Mouse (Mus musculus) kidney, adult 10 weeks (tissue): ENCODE data around the gene Pnma1. TPM values are rescaled to one million over a fixed set of nuclear protein-coding genes. Genes with fewer than 3 reads are reported as not detected.

ENCODE experiments used
- polyA plus RNA-seq: library from polyadenylated mRNA; stranded (reverse); fragments of 350-450 nt; fragmentation: Illumina TruSeq; extraction: RNeasy Lipid Tissue Mini Kit (QIAGEN cat#74804); gene quantifications from one replicate; pipeline ENCODE4 v1.2.3, GENCODE M21; 2014; ENCODE audit warnings: low read depth, low replicate concordance

Pnma1 gene
- polyA plus RNA-seq: not detected

DNA sequence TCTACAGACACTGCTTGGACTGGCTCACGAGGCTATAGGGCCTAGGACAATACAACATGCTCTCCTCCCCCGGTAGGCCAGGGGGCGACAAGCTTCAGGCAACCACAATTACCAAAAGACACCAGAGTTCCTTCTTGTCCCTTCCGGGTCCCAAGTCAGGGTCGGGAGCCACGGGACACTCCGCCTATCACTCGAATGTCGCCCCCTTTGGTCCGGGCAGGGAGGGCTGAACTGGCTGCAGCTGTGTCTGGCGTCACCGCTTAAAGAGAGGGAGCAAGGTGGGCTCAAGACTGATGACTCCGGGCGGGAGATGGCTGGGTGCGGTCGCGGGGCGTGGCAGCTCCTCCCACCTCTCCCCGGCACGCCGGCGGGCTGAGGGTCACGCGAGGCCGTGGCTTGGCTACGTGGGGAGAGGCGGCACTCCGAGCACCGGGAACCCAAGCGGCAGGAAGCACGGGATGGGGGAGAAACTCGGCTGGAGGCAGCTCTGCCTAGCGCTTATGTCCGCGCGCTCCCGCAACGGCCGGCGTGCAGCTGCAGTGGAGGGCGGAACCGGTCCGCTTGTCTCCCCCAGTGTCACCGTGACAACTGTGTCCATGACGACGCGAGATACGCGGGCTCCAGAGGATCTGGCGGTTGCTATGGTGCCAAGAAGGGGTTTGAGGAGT, at the start of gene Pnma1:
Pnma1 (minus strand) TSS at position 536 of the 668 bp plus-strand sequence.

DNA sequence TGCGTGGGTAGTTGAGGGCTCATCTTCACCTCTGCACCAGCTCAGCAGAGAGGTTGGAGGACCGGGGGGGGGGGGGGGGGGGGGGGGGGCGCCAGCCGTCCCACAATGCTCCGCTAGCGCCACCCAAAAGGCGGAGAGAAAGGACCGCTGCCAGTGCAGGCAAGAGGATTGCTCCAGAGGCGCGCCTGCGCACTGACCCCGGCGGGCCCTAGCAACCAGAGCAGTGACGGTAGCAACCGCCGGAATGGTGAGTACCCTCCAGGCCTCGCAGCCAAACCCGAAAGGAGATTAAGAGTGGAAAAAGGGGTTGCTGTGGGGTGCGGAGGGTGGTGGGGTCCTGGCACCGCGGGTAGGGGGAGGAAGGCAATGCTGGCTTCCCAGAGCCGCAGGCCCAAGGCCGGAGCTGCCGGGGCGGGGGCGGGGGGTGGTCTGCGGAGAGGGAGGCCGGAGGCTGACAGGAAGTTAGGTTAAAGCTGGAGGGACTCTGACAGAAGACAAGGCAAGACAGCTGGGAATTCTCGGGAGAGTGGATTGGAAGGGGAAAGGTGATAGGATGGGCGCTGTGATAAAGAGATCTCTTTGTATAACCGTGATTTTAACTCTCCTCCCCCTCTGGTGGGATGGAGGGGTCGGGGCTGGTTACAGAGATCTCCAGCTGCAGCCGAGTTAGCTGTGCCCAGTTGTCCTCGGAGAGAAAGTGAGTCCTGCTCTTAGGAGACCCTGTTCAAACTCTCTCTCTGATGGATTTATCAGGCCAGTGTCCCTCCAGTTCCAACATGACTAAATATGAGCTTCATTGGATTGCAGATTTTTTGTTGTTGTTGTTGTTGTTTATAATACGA, 33.9 kb downstream of the Pnma1 start, which contains the start of gene Dnal1:
Dnal1 (plus strand) TSS at position 214 of the 842 bp plus-strand sequence.

DNA sequence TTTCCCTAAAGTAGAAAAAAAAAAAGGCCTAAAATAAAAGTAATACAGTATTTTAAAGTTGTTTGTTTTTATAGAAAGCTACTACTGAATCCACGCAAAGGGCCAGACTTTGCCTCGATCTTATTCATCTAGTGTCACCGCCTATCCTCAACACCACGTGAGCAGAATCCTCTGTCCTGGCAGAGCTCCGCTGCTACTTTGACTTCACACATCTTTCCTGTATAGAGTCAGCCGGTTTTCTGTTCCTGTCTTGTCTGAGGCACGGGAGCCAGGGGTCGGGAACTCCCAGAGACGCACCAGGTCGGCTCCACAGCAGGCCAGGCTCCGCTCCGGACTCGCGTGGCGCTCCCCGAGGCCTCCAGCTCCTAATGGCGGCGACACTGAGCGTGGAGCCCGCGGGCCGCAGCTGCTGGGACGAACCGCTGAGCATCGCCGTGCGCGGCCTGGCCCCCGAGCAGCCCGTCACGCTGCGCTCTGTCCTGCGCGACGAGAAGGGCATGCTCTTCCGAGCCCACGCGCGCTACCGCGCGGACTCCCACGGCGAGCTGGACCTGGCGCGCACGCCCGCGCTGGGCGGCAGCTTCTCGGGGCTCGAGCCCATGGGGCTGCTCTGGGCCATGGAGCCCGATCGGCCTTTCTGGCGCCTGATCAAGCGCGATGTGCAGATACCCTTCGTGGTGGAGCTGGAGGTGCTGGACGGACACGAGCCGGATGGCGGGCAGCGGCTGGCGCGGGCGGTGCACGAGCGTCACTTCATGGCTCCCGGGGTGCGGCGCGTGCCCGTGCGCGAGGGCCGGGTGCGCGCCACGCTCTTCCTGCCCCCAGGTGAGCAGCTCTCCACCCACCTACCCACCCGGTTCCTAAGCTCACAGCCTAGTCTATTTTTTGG, 47.4 kb downstream of the Pnma1 start, which contains the start of gene Acot6:
Acot6 (plus strand) TSS at position 51 of the 889 bp plus-strand sequence.

Other genes starting within 250 kb of the Pnma1 start
- gene Numb, start 226.6 kb downstream of the Pnma1 start, polyA plus RNA-seq: 32.0 TPM
- gene Riox1, start 197.9 kb downstream of the Pnma1 start, polyA plus RNA-seq: 1.5 TPM
- gene Heatr4, start 163.6 kb downstream of the Pnma1 start, polyA plus RNA-seq: not detected
- gene Acot2, start 160.6 kb downstream of the Pnma1 start, polyA plus RNA-seq: 10.3 TPM
- gene Acot1, start 139.0 kb downstream of the Pnma1 start, polyA plus RNA-seq: 174 TPM
- gene Acot4, start 110.1 kb downstream of the Pnma1 start, polyA plus RNA-seq: 81.8 TPM
- not detected for gene Gm49366, start 109.6 kb downstream of the Pnma1 start, polyA plus RNA-seq
- gene Acot3, start 96.3 kb downstream of the Pnma1 start, polyA plus RNA-seq: 35.3 TPM
- gene Acot5, start 79.2 kb downstream of the Pnma1 start, polyA plus RNA-seq: not detected
- 21.5 TPM for gene Acot6, start 47.8 kb downstream of the Pnma1 start, polyA plus RNA-seq
- gene Dnal1, start 34.1 kb downstream of the Pnma1 start, polyA plus RNA-seq: 10.8 TPM
- 4.6 TPM for gene Elmsan1, start 70.4 kb upstream of the Pnma1 start, polyA plus RNA-seq
- 199 TPM for gene Ptgr2, start 136.7 kb upstream of the Pnma1 start, polyA plus RNA-seq
- gene Zfp410, start 168.4 kb upstream of the Pnma1 start, polyA plus RNA-seq: 21.9 TPM
- 1.2 TPM for gene Coq6, start 213.2 kb upstream of the Pnma1 start, polyA plus RNA-seq
- 3.6 TPM for gene Fam161b, start 213.3 kb upstream of the Pnma1 start, polyA plus RNA-seq